Mouse (Mus musculus): ENCODE results near the gene Hoxb5. TPM values are rescaled to one million over a fixed set of nuclear protein-coding genes. Genes with fewer than 3 reads are reported as not detected.

The Hoxb5 gene
- polyA plus RNA-seq, 1 experiment: 1.3 TPM

GRCm38 (mm10) chr11:96300354-96301063, 2.6 kb upstream of the Hoxb5 start:
- TF ChIP-seq CTCF (IDR thresholded peaks at IDR 0.05; ENCODE audit: control insufficient read depth, insufficient read depth, low read length): no peak
- TF ChIP-seq POLR2A (IDR thresholded peaks at IDR 0.05; ENCODE audit: borderline replicate concordance, control insufficient read depth, low read depth, low read length): no peak
- WGBS: 11% methylated on average over 35 of the region's 35 CpGs
- Histone ChIP-seq H3K27ac (ENCODE audit: control insufficient read depth, insufficient read depth, low read depth, low read length, poor library complexity) (no peak overlapping the region), H3K4me1 (ENCODE audit: control insufficient read depth, insufficient read depth, low read length) (no peaks in the 10 kb centered on the region), H3K4me3 (replicated peaks; ENCODE audit: control insufficient read depth, low read depth, low read length) (no peak overlapping the region)

DNA sequence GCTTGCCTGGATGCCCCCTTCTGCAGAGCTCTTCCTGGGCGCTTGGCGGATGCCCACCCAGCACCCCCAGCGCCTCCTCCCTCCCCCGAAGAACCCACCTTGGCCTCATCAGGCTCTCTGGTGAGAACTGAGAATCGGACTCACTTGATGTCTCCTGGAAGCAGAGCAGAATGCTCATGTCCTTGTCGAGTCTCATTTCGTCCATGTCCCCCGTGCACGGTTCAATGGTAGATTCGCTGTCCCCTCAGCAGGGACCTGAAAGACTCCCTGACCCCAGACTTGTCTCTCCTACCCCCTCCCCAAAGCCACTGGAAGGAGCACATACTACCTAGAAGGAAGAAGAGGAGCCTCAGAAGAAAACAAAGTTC, 2.1 kb upstream of the Hoxb5 start:
- WGBS: 73% methylated on average over 10 of the region's 10 CpGs
- TF ChIP-seq CTCF (IDR thresholded peaks at IDR 0.05; ENCODE audit: control insufficient read depth, insufficient read depth, low read length) (no peak), POLR2A (IDR thresholded peaks at IDR 0.05; ENCODE audit: borderline replicate concordance, control insufficient read depth, low read depth, low read length) (no peak)
- Histone ChIP-seq H3K27ac (ENCODE audit: control insufficient read depth, insufficient read depth, low read depth, low read length, poor library complexity) (no peak overlapping the region), H3K4me3 (replicated peaks; ENCODE audit: control insufficient read depth, low read depth, low read length) (no peak overlapping the region), H3K4me1 (ENCODE audit: control insufficient read depth, insufficient read depth, low read length) (no peaks in the 10 kb centered on the region)

DNA sequence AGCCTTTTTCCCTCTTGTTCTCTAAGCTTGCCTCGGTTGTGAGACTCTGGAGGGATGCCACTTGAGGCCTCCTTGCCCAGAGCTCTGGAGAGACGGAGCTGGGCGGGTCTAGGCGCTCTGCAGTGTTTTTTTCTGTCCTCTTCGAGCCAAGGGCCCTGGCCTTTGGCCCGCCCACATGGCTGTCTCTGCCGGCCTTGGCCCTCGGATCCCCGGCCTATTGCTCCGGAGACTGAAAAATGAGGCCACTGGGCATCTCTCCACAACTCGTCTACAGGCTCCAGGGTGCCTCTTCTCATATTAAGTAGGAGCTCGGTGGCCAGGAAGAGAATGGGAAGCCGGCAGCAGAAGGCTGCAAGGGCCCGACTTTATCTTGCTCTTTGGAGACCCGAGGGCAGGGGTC, 1.3 kb upstream of the Hoxb5 start:
- TF ChIP-seq POLR2A (IDR thresholded peaks at IDR 0.05; ENCODE audit: borderline replicate concordance, control insufficient read depth, low read depth, low read length) (no peak), CTCF (IDR thresholded peaks at IDR 0.05; ENCODE audit: control insufficient read depth, insufficient read depth, low read length) (no peak)

DNA sequence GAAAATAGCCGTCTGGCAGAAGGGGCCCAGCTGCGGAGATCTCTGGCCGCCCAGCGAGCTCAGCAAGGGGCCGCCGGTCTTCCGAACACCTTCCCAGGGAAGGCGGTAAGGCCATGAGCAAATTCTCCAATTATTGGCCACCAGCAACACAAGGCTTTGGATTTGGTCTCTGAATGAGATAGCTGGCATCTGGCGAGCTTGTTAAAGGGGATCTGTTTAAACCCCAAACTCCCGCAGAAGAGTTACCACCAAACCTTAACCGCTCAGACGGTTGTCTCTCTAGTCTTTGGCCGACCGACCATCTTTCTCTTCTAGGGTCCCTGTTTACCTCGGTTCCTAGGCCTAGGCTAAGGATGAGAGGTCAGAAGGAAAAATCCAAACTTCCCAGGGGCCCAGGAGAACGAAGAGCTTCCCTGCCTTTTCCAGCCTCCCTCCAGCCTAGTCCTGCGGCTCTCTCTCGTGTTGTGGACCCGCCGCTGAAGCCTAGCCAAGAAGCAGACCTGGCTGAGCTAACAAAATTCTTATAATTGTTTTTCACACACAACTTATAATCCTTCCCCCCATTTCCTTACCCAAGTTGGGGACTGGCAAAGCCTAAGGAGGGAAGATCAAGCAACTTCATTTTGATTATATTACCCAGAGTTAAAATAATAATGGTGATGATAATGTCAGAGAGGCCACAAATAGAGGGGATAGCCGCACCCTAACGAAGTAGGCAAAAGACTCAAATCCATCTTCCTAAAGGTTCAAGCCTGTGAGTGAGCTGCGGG, 570 bp upstream of the Hoxb5 start:
- TF ChIP-seq CTCF (IDR thresholded peaks at IDR 0.05; ENCODE audit: control insufficient read depth, insufficient read depth, low read length): no peak
- TF ChIP-seq POLR2A (IDR thresholded peaks at IDR 0.05; ENCODE audit: borderline replicate concordance, control insufficient read depth, low read depth, low read length): no peak
- WGBS: 72% methylated on average over 23 of the region's 23 CpGs
- H3K27ac ChIP-seq (ENCODE audit: control insufficient read depth, insufficient read depth, low read depth, low read length, poor library complexity): no peak overlapping the region

More for the DNA sequence above, 1.3 kb upstream of the Hoxb5 start:
- Histone ChIP-seq H3K4me1 (ENCODE audit: control insufficient read depth, insufficient read depth, low read length) (no peaks in the 10 kb centered on the region), H3K4me3 (replicated peaks; ENCODE audit: control insufficient read depth, low read depth, low read length) (no peak overlapping the region), H3K27ac (ENCODE audit: control insufficient read depth, insufficient read depth, low read depth, low read length, poor library complexity) (no peak overlapping the region)
- 72% methylated on average over 15 of the region's 15 CpGs for WGBS

GRCm38 (mm10) chr11:96304381-96305195, 1.5 kb downstream of the Hoxb5 start:
- Histone ChIP-seq H3K4me3 (replicated peaks; ENCODE audit: control insufficient read depth, low read depth, low read length) (no peak overlapping the region), H3K4me1 (ENCODE audit: control insufficient read depth, insufficient read depth, low read length) (no peaks in the 10 kb centered on the region), H3K27ac (ENCODE audit: control insufficient read depth, insufficient read depth, low read depth, low read length, poor library complexity) (no peak overlapping the region)
- 14% methylated on average over 38 of the region's 38 CpGs for WGBS
- TF ChIP-seq CTCF (IDR thresholded peaks at IDR 0.05; ENCODE audit: control insufficient read depth, insufficient read depth, low read length) (no peak), POLR2A (IDR thresholded peaks at IDR 0.05; ENCODE audit: borderline replicate concordance, control insufficient read depth, low read depth, low read length) (no peak)

More for the DNA sequence above, 570 bp upstream of the Hoxb5 start:
- Histone ChIP-seq H3K4me1 (ENCODE audit: control insufficient read depth, insufficient read depth, low read length) (no peaks in the 10 kb centered on the region), H3K4me3 (replicated peaks; ENCODE audit: control insufficient read depth, low read depth, low read length) (no peak overlapping the region)

- no peak for TF ChIP-seq POLR2A (IDR thresholded peaks at IDR 0.05; ENCODE audit: borderline replicate concordance, control insufficient read depth, low read depth, low read length)
- TF ChIP-seq CTCF (IDR thresholded peaks at IDR 0.05; ENCODE audit: control insufficient read depth, insufficient read depth, low read length): no peak
- no peak overlapping the region for H3K4me3 ChIP-seq (replicated peaks; ENCODE audit: control insufficient read depth, low read depth, low read length)
- H3K27ac ChIP-seq (ENCODE audit: control insufficient read depth, insufficient read depth, low read depth, low read length, poor library complexity): no peak overlapping the region
- no peaks in the 10 kb centered on the region for H3K4me1 ChIP-seq (ENCODE audit: control insufficient read depth, insufficient read depth, low read length)
- 76% methylated on average over 6 of the region's 6 CpGs for whole genome bisulfite sequencing
These were observed 2.5 kb downstream of the Hoxb5 start for GRCm38 (mm10) chr11:96305505-96306182.

DNA sequence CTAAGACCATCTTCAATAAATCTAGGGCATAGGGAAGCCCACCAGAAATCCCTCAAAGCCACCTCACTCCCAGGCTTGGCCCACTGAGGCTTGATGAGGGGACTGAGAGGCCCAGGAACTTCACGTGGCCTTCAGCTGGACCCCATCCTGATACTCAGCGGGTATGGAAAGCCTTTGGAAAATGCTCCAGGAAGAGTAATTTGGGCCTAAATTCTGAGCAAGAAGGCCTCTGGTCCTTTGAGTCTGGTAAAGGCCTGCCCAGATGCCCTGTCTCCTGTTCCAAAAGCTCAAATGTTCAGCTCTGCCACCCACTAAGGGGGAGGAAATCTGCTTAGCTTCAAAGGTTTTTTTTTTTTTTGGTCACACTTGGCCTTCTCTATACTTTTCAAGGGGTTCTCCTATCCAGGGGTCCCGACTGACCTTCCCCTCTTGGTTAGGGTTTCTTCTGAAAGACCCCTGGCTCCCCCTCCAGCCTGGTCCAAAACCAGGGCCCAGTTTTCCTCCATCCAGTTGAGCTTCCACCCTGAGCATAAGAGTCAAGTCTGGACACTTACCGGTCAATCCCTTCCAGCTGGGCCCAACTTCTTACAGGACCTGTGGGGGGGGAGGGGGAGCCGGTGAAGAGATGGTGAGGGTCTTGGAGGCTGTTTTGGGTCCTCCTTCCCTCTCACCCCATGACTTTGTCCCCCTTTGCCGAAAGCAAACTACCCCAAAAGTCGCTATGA, 3.2 kb downstream of the Hoxb5 start:
- no peaks in the 10 kb centered on the region for H3K4me1 ChIP-seq (ENCODE audit: control insufficient read depth, insufficient read depth, low read length)
- 60% methylated on average over 7 of the region's 7 CpGs for WGBS
- no peak overlapping the region for H3K4me3 ChIP-seq (replicated peaks; ENCODE audit: control insufficient read depth, low read depth, low read length)
- H3K27ac ChIP-seq (ENCODE audit: control insufficient read depth, insufficient read depth, low read depth, low read length, poor library complexity): no peak overlapping the region
- no peak for TF ChIP-seq CTCF (IDR thresholded peaks at IDR 0.05; ENCODE audit: control insufficient read depth, insufficient read depth, low read length)
- no peak for TF ChIP-seq POLR2A (IDR thresholded peaks at IDR 0.05; ENCODE audit: borderline replicate concordance, control insufficient read depth, low read depth, low read length)

Measured in bone marrow, adult 2 months (tissue).